Mouse (Mus musculus) heart, postnatal 14 days (tissue): ENCODE measurements at regions not wholly inside any gene's neighbourhood (a gene's known extent, or its start where the extent isn't known, plus 50 kb on each side); places are given as distances from the start of the nearest gene placed in this dataset.

Source experiments
- DNase-seq, 2 experiments: peaks; one replicate each; pipeline ENCODE4 v3.0.0; 2021 to 2022
- intact Hi-C: fragments of 180-260 bp; cut with DNase I; formaldehyde crosslinking; loops from one replicate; pipeline ENCODE4 v1.15.1; 2025

DNA sequence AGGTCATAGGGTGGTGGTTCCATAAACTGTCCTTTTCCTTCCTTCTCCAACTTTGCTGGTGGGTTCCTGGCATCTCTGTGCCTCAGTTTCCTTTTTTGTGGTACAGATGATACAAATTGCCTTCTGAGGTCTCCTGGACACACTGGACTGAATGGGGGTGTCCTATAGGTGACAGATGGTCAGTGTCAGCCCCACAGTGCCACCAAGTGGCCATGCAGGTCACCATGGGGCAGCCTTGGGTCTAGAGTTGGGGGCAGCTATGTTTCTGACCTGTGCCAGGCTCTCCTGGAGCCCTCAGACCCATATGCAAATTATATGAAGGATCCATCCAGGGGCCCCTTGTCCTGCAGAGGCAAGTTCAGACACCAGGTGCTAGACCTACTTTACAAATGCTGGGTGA, 50.8 kb upstream of the Gm26897 start:
- intact Hi-C loops = loop anchor here (1.0 to 5.0 kb wide), 2 partner anchors 269 to 469 kb away; no protein-coding TSS in a partner anchor

More for the DNA sequence above, 50.8 kb upstream of the Gm26897 start:
- DNase-seq = peak; percentile 70 to 71
